Mouse (Mus musculus): Measurements from ENCODE around the gene Tspan4. TPM values are rescaled to one million over a fixed set of nuclear protein-coding genes. Genes with fewer than 3 reads are reported as not detected.

Tspan4 gene
- polyA plus RNA-seq, 1 experiment from 2014 or later, result 107 TPM

DNA sequence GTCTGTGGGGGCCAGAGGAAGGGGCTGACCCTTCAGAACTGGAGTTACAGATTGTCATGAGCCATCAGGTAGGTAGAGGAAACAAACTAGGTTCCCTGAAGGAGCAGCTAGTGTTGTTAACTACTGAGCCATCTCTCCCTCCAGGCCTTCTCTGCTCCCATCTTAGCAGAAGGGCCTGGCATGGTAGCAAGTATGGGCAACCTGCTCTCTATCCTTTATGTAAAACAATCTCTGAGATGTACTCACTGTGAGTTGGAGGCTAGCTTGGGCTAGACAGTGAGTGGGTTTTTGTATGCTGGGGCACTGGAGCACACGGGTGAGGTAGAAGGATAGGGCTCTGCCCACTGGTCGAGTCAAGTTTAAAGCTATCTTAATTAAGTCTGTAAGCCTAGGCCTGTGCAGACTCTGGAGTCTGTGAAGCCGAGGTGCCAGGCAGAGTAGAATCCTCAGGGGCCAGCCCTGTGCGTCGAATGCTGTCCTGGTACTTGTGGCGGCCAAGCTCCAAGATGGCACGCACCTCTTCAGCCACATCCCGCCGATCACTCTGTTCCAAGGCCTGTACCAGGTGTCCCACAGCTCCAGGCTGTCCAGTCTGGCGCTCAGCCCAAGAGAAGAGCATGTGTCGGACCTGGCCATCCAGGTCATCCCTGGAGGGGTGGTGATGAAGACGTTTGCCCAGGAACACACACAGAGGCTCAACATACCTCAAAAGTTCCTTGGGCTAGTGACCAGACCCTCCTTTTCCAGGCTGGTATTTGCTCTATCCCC is 36.7 kb upstream of the Tspan4 start:
- no peak overlapping the region for H3K4me2 ChIP-seq (replicated peaks; ENCODE audit: low read depth, low read length)
- DNase-seq (ENCODE audit: low spot score) (no peak), ATAC-seq (no peak)
- TF ChIP-seq EP300 (IDR thresholded peaks at IDR 0.05), result no peak
- TF ChIP-seq CTCF (IDR thresholded peaks at IDR 0.05), result no peak
- no peaks in the 10 kb centered on the region for H3K9me3 ChIP-seq (ENCODE audit: low read length)
- 90% methylated on average over 12 of the region's 12 CpGs for WGBS
- peaks cover 25% of the 10 kb centered on the region for H3K4me1 ChIP-seq (ENCODE audit: insufficient read depth, low read depth, low read length)
- no peak overlapping the region for H3K27ac ChIP-seq (ENCODE audit: low read length)
- H3K36me3 ChIP-seq (ENCODE audit: insufficient read depth, low read length), result no peaks in the 10 kb centered on the region
- H3K4me3 ChIP-seq (ENCODE audit: low read depth, low read length), result no peak overlapping the region
- H3K27me3 ChIP-seq (replicated peaks; ENCODE audit: insufficient read depth, low read length), result no peaks in the 10 kb centered on the region
- no peak overlapping the region for H3K9ac ChIP-seq (replicated peaks; ENCODE audit: low read depth)

DNA sequence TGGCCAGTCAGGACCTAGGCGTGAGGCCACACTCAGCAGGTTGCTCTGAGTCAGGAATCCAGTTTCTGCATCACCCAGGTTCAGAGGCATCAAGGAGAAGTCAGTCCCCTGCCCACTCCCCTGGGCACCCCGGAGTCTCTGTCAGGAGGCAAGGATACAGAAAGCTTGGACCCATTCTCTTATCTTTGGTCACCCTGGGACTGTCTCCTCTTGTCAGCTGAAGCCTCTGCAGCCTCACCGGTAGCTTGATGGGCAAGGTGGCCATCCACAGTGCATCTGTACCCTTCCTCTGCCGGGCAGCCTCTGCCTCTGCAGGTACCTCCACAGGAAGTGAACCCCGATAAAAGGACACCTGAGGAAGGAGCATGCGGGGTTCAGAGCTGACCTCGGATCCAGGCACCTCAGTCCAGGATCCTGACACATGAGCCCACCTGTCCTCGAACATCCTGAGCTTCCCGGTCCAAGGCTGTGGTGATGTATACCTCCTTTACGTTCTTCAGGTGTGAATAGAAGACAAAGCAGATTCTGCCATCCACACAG is 35.8 kb upstream of the Tspan4 start:
- Histone ChIP-seq H3K36me3 (ENCODE audit: insufficient read depth, low read length) (no peaks in the 10 kb centered on the region), H3K4me3 (ENCODE audit: low read depth, low read length) (no peak overlapping the region), H3K4me2 (replicated peaks; ENCODE audit: low read depth, low read length) (no peak overlapping the region), H3K9me3 (ENCODE audit: low read length) (no peaks in the 10 kb centered on the region), H3K27me3 (replicated peaks; ENCODE audit: insufficient read depth, low read length) (no peaks in the 10 kb centered on the region), H3K4me1 (ENCODE audit: insufficient read depth, low read depth, low read length) (peaks cover 27% of the 10 kb centered on the region), H3K27ac (ENCODE audit: low read length) (no peak overlapping the region), H3K9ac (replicated peaks; ENCODE audit: low read depth) (no peak overlapping the region)
- TF ChIP-seq CTCF (IDR thresholded peaks at IDR 0.05) (no peak), EP300 (IDR thresholded peaks at IDR 0.05) (no peak)
- DNase-seq (ENCODE audit: low spot score), result no peak
- ATAC-seq, result no peak
- 93% methylated on average over 10 of the region's 10 CpGs for WGBS

DNA sequence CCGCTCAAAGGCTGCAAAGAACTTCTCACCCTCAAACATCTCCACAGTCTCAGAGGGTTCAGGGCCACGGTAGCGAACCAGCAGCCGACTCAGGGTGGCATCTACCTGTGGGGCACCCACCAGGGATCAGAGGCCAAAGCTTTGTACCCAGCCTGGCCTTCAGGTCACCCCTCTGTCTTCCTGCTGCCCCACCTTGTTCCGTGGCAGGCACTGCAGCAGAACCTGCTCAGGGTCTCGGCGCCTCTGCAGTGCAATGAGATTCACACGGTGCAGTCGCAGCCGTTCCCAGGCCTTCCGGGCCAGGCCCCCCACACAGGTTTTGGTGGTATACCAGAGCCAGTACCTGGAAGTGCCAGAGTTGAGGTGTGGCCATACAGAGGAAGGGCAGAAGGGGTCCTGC is 35.2 kb upstream of the Tspan4 start:
- TF ChIP-seq EP300 (IDR thresholded peaks at IDR 0.05) (no peak), CTCF (IDR thresholded peaks at IDR 0.05) (no peak)
- no peak for ATAC-seq
- Histone ChIP-seq H3K4me1 (ENCODE audit: insufficient read depth, low read depth, low read length) (peaks cover 21% of the 10 kb centered on the region), H3K4me2 (replicated peaks; ENCODE audit: low read depth, low read length) (no peak overlapping the region), H3K36me3 (ENCODE audit: insufficient read depth, low read length) (no peaks in the 10 kb centered on the region), H3K4me3 (ENCODE audit: low read depth, low read length) (no peak overlapping the region), H3K9ac (replicated peaks; ENCODE audit: low read depth) (no peak overlapping the region), H3K27ac (ENCODE audit: low read length) (no peak overlapping the region), H3K9me3 (ENCODE audit: low read length) (no peaks in the 10 kb centered on the region), H3K27me3 (replicated peaks; ENCODE audit: insufficient read depth, low read length) (no peaks in the 10 kb centered on the region)
- WGBS, result 96% methylated on average over 11 of the region's 11 CpGs
- no peak for DNase-seq (ENCODE audit: low spot score)

DNA sequence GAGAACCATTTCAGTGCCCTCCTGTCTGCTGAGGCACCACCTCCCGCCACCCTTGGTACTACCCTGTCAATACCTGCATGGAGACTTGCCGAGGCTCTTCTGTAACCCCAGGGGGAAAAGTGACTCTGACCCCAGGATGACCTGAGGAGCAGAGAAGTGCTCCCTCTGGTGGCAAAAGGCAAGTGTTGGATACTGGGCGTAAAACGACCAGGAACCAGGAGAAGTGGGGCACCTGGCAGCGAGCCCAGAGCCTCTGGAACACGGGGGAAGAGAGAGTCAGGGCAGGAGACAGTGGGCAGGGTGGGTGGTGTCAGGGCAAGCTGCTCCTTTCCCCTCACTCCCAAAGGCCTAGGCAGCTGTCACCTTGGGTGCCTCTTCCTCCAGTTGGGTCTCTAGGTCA is 34.4 kb upstream of the Tspan4 start:
- DNase-seq (ENCODE audit: low spot score) (peak; percentile 82), ATAC-seq (0 out of 2 replicates have a peak, but pooled peaks have one; percentile 7)
- no peak overlapping the region for H3K4me3 ChIP-seq (ENCODE audit: low read depth, low read length)
- no peaks in the 10 kb centered on the region for H3K27me3 ChIP-seq (replicated peaks; ENCODE audit: insufficient read depth, low read length)
- no peaks in the 10 kb centered on the region for H3K36me3 ChIP-seq (ENCODE audit: insufficient read depth, low read length)
- 20% methylated on average over 6 of the region's 6 CpGs for WGBS
- H3K9me3 ChIP-seq (ENCODE audit: low read length), result no peaks in the 10 kb centered on the region
- H3K4me2 ChIP-seq (replicated peaks; ENCODE audit: low read depth, low read length), result no peak overlapping the region
- peaks cover 18% of the 10 kb centered on the region for H3K4me1 ChIP-seq (ENCODE audit: insufficient read depth, low read depth, low read length)
- no peak overlapping the region for H3K27ac ChIP-seq (ENCODE audit: low read length)
- TF ChIP-seq CTCF (IDR thresholded peaks at IDR 0.05) (peak; percentile 85), EP300 (IDR thresholded peaks at IDR 0.05) (no peak)
- H3K9ac ChIP-seq (replicated peaks; ENCODE audit: low read depth), result no peak overlapping the region

DNA sequence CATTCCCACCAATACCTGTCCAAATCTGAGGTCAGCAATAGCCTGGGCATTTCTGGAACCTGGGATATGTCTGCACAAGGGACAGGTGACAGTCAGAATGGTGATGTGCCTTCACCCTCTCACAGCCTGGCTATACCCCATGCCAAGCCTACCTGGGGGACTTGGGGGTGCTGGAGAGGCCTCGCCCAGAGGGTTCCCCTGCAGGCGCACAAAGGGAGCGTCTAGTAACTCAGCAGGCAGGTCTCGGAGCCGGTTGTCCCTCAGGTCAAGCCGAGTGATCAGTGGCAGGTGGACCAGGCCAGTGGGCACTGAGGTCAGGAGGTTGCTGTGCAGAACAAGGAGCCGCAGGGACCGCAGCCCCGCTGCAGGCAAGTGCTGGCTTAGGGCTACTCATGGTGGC is 33.6 kb upstream of the Tspan4 start:
- no peak for DNase-seq (ENCODE audit: low spot score)
- no peak overlapping the region for H3K9ac ChIP-seq (replicated peaks; ENCODE audit: low read depth)
- no peak overlapping the region for H3K4me2 ChIP-seq (replicated peaks; ENCODE audit: low read depth, low read length)

DNA sequence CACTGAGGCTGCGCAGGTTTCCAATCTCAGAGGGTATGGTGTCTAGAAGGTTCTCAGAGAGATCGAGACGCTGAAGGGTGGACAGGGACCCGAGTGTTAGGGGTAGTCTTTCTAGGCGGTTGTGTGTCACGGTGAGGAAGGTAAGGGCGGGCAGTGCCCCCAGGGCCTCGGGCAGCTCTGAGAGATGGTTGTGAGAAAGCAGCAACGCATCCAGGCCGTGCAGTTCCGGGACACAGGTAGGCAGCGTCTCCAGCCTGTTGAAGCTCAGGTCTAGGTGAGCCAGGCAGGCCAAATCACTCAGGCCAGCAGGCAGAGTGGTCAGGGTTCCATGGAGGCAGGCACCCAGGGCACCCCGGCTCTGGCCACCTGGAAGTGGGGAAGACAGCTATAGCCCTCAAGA is 32.8 kb upstream of the Tspan4 start:
- Histone ChIP-seq H3K27ac (ENCODE audit: low read length) (no peak overlapping the region), H3K4me3 (ENCODE audit: low read depth, low read length) (no peak overlapping the region), H3K4me1 (ENCODE audit: insufficient read depth, low read depth, low read length) (peaks cover 12% of the 10 kb centered on the region), H3K27me3 (replicated peaks; ENCODE audit: insufficient read depth, low read length) (no peaks in the 10 kb centered on the region), H3K4me2 (replicated peaks; ENCODE audit: low read depth, low read length) (no peak overlapping the region), H3K9ac (replicated peaks; ENCODE audit: low read depth) (no peak overlapping the region), H3K36me3 (ENCODE audit: insufficient read depth, low read length) (no peaks in the 10 kb centered on the region), H3K9me3 (ENCODE audit: low read length) (no peaks in the 10 kb centered on the region)
- 94% methylated on average over 13 of the region's 13 CpGs for WGBS
- no peak for ATAC-seq
- TF ChIP-seq EP300 (IDR thresholded peaks at IDR 0.05) (no peak), CTCF (IDR thresholded peaks at IDR 0.05) (no peak)
- no peak for DNase-seq (ENCODE audit: low spot score)

More for the DNA sequence above, 33.6 kb upstream of the Tspan4 start:
- no peak for TF ChIP-seq CTCF (IDR thresholded peaks at IDR 0.05)
- Histone ChIP-seq H3K27me3 (replicated peaks; ENCODE audit: insufficient read depth, low read length) (no peaks in the 10 kb centered on the region), H3K36me3 (ENCODE audit: insufficient read depth, low read length) (no peaks in the 10 kb centered on the region), H3K27ac (ENCODE audit: low read length) (no peak overlapping the region), H3K4me3 (ENCODE audit: low read depth, low read length) (no peak overlapping the region), H3K4me1 (ENCODE audit: insufficient read depth, low read depth, low read length) (peaks cover 17% of the 10 kb centered on the region), H3K9me3 (ENCODE audit: low read length) (no peaks in the 10 kb centered on the region)
- no peak for ATAC-seq
- WGBS, result 92% methylated on average over 9 of the region's 9 CpGs

All from lung, postnatal 0 days (tissue).